ENCODE assay signal across 8 mouse cellular contexts in the genomic region with DNA sequence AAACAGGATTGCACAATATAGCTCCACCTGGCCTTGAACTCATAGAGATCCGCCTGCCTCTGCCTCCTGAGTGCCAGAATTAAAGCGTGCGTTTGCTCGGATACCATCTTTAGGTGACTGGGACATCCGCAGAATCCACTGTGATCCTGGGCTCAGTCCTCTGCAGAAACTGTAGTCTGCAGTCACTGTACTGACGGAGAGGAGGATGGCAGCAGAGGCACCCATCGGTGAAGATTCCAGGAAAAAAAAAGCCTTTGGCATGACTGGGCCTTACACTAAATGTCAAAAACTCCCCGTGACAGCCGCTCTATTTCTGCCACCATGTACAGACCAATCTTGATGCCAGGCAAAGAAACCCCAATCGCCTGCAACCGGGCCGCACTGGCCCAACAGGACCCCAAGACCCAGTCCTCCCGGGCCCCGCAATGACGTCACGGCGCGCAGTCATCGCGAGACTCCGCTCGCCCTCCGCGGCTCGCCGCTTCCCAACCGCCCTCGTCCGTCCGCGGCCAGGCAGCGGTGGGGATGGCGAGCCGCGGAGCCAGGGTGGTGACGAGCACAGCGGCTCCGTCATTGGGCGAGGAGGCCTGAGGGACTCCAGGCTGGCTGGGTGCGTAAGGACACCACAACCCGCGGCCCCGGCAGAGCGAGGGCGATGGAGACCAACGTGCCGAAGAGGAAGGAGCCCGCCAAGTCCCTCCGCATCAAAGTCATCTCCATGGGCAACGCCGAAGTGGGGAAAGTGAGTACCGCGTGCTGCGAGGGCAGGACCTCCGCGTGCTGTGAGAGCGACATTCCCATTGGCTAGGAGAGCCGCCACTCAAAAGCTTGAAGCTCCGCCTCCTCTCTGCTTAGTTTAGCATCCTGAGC. TPM values are rescaled to one million over a fixed set of nuclear protein-coding genes. Genes with fewer than 3 reads are reported as not detected.
DNase-seq lines count a peak whose midpoint lies in the region; ATAC-seq lines count a peak whose summit lies in the region.

Dnajc27 (plus strand) TSS at position 452 of the 870 bp plus-strand sequence.

- H3K27me3 ChIP-seq in hindbrain, embryonic 14.5 days (ENCODE audit: control insufficient read depth, insufficient read depth, low read length) = no peaks in the 10 kb centered on the region

- DNase-seq in R1 (ENCODE audit: low read depth, low spot score) = peak; percentile 98
- DNase-seq in cerebellum, postnatal 25 days = peak; percentile 98 to 99
- DNase-seq in frontal cortex, postnatal 25 days (ENCODE audit: low spot score in 2 of 2) = peak; percentile 98 to 99
- peak; percentile 98 for DNase-seq in hindbrain, embryonic 14.5 days (ENCODE audit: low spot score)
- DNase-seq in layer of hippocampus, postnatal 36 days = peak; percentile 95 to 96
- DNase-seq in lung, postnatal 36 days = peak; percentile 95
- DNase-seq in retina, postnatal 1 day = peak; percentile 98
- DNase-seq in urinary bladder, adult 18-20 months (ENCODE audit: low spot score in 2 of 2) = peak; percentile 84 to 87

- H3K4me2 ChIP-seq in hindbrain, embryonic 14.5 days (replicated peaks) = peak within 1 kb of the TSS; percentile 76

- H3K9me3 ChIP-seq in hindbrain, embryonic 14.5 days (ENCODE audit: control insufficient read depth, low read length) = no peaks in the 10 kb centered on the region

- peak within 1 kb of the TSS; percentile 96 for H3K27ac ChIP-seq in hindbrain, embryonic 14.5 days

- H3K36me3 ChIP-seq in hindbrain, embryonic 14.5 days (replicated peaks; ENCODE audit: control insufficient read depth, insufficient read depth) = peaks cover 17% of the 10 kb centered on the region

- H3K4me3 ChIP-seq in hindbrain, embryonic 14.5 days (replicated peaks; ENCODE audit: low read length) = peak within 1 kb of the TSS; percentile 54

- peak; percentile 97 for ATAC-seq in hindbrain, embryonic 14.5 days (ENCODE audit: low FRiP score)

- H3K4me1 ChIP-seq in hindbrain, embryonic 14.5 days (replicated peaks; ENCODE audit: control insufficient read depth, insufficient read depth, low read length) = peaks cover 7% of the 10 kb centered on the region; the same call in 1 of the 2 replicates

- peak within 1 kb of the TSS; percentile 73 for H3K9ac ChIP-seq in hindbrain, embryonic 14.5 days

- WGBS in hindbrain, embryonic 14.5 days = 4% methylated on average over 57 of the region's 59 CpGs

RNA-seq across cellular contexts. Expression of gene Dnajc27, which starts in this region (rescaled TPM):
- 21.8 and 23.7 TPM in 2 replicates for polyA plus RNA-seq in hindbrain, embryonic 14.5 days (2014; fragmentation: Nextera tagmentation; extraction: Ambion mirVana)
- total RNA-seq in layer of hippocampus, postnatal 36 days (2021) = 10 to 100 TPM; 81.5 to 81.7 TPM

Comparison
In these comparisons a context has a peak if more than half of its experiments do, and no peak if none do; other contexts are left out.
1. Peak in every context shown above with its lines: DNase-seq, ATAC-seq, H3K4me3 ChIP-seq and H3K27ac ChIP-seq.